Mouse (Mus musculus): ENCODE data around the gene Vasn.
A peak's percentile ranks its signal among the peaks of the same experiment; 100 is the strongest.

DNA sequence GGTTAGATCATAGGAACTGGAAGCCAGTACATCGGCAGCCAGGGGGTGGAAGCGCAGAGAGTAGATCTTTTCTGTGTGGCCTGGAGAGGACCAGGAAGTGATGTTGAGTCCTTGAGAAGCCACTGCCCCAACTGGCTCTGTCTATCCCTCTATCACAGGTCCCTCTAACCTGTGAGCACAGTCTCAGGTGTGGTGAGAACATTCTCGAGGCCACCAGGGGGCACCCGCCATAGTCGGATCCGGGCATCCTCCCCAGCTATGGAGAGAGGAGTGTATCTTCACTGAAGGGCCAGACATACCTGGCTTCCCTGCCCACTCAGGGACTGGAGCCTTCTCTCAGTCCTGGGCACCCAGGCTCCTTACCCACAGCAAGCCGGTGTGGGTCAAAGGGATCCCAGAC is 7.7 kb upstream of the Vasn start:
- TF ChIP-seq POLR2A (IDR thresholded peaks at IDR 0.05; ENCODE audit: control insufficient read depth, low read depth, low read length) = no peak
- peak; percentile 2; the same call in 1 of the 2 replicates for TF ChIP-seq CTCF (IDR thresholded peaks at IDR 0.05; ENCODE audit: control insufficient read depth, insufficient read depth, insufficient replicate concordance, low read depth, low read length)

Data from testis, adult 2 months (tissue).